Mouse (Mus musculus): ENCODE data around the gene Cdip1. TPM values are rescaled to one million over a fixed set of nuclear protein-coding genes. Genes with fewer than 3 reads are reported as not detected.
"Not testable (repeated sequence)": the region's sequence is repeated elsewhere in the genome, so short reads cannot be mapped to it uniquely, and the experiment has no call there.

Cdip1 gene
- 100 to 1,000 TPM; 236 to 243 TPM for total RNA-seq (2021)

GRCm38 (mm10) chr16:4789810-4790559, at the start of gene Cdip1:
TSS of gene Cdip1 (minus strand) at chr16:4790292.
- DNase-seq, result peak; percentile 97 to 98

DNA sequence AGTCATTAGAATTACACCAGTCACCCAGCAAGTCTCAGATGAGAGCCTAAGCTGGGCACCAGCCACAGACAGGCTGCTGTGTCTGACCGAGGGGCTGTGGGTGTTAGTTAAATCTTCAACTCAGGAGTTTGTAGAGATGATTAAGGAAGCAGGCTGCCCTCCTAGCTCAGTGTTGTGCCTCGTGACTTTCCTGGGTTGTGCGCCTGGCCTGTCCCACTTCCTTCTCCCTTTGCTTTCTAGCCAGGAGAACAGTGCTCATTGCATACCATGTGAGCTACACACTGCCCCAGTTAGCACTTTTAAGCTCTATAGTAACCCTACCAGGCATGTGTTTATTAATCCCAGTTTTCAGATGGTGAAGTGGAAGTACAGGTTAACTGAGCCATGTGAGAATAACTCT, 49.5 kb upstream of the Cdip1 start:
- DNase-seq, result no peak

DNA sequence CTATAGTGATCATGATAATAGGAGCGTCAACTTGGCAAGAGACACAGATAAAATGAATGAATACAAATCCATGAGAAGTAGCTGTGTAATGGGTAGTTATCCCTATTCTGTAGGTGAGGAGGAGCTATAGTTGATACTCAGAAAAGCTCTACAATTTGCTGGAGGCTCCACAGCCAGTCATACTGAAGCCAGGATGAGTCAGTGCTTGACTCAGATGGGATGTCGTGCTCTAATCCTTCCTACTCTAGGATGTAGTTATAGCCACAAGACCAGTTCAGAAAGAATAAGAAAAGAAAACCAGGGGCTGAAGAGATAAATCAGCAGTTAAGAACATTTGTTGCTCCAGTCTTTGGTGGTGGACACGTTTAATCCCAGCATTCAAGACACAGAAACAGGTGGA, 47.5 kb upstream of the Cdip1 start:
- no peak for DNase-seq

- DNase-seq, result no peak
Observed at GRCm38 (mm10) chr16:4835191-4835590, 45.1 kb upstream of the Cdip1 start, which contains the start of gene 4930562C15Rik. TSS of gene 4930562C15Rik (plus strand) at chr16:4835416.

GRCm38 (mm10) chr16:4833858-4834257, 43.8 kb upstream of the Cdip1 start:
- DNase-seq, result peak; percentile 33 to 45

DNA sequence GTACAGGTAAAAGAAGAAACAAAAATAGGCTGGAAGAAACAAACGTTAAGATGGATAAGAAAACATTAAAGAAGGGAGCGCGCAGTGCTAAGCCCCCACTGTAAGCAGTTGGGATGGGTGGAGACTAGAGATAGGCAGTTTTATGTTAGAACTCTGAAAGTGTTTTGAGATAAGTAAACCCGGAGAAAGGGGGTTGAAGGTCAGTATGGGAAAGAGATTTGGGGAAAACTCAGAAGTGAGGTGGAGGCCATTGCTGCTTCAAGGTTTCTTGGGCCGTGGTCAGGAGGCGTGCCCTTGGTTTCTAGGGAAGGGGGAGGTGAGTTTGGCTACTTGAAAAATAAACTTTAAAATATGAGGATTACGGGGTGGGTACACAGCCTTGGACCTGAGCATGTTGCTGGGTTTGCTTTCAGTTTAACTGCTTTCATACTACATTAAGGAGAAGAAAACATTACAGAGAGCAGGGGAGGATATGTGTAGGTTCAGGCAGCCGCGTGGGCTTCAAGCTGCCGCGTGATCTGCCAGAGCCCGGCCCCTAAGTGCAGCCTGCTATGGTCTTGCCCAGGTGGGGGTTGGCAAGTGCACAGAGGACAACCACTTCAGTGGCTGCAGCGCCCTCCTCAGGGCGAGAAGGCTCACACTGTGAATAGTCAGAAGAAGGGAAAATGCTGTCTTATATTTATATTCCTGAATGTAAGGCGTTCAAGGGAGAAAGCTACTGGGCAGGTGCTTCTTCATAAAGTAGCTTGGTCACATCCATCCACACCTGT, 41.7 kb upstream of the Cdip1 start:
- DNase-seq, result peak in 1 of 2 experiments; percentile 20

GRCm38 (mm10) chr16:4829271-4829900, 39.3 kb upstream of the Cdip1 start:
- no peak for DNase-seq

- no peak for DNase-seq
Observed at GRCm38 (mm10) chr16:4827639-4828038, 37.5 kb upstream of the Cdip1 start.

DNA sequence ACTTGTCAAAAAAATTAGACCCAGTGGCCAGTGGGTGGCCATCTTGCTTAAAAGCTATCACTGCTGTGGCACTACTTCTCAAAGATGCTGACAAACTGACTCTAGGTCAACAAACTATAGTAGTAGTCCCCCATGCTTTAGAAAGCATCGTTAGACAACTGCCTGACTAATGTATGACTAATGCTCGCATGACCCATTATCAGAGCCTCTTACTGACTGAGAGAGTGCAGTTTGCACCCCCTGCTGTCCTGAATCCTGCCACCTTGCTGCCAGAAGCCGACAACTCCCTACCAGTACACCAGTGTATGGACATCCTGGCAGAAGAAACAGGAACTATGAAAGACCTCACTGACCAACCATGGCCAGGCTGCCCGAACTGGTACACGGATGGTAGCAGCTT, 34.4 kb upstream of the Cdip1 start:
- DNase-seq, result not testable (repeated sequence)

GRCm38 (mm10) chr16:4818349-4818748, 28.3 kb upstream of the Cdip1 start:
- no peak for DNase-seq

- no peak for DNase-seq
Observed at GRCm38 (mm10) chr16:4796631-4797030, 6.5 kb upstream of the Cdip1 start.

- no peak for DNase-seq
Observed at GRCm38 (mm10) chr16:4791332-4791731, 1.2 kb upstream of the Cdip1 start.

DNA sequence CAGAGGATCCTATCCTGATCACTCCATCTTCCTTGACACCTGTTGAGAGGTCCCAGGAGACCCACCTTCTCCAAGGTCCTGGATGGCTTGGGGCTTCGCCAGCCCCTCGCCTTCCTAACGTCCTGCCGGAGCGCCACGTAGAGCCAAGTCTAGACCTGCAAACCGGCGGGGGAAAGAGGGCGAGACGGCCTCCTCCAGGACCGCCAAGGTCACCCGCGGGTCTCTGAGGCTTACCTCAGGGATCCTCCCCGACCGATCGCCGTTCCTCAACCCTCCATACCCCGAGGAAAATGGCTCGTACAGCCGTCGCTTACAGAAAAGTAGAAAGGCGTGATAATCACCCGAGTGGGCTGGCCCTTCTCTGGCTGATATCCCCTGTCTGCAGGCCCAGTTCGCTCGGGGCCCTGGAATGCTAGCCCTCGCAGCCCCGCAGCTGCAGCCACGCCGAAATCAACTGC, 752 bp downstream of the Cdip1 start:
- DNase-seq, result no peak

GRCm38 (mm10) chr16:4788176-4788575, 1.9 kb downstream of the Cdip1 start:
- no peak for DNase-seq

DNA sequence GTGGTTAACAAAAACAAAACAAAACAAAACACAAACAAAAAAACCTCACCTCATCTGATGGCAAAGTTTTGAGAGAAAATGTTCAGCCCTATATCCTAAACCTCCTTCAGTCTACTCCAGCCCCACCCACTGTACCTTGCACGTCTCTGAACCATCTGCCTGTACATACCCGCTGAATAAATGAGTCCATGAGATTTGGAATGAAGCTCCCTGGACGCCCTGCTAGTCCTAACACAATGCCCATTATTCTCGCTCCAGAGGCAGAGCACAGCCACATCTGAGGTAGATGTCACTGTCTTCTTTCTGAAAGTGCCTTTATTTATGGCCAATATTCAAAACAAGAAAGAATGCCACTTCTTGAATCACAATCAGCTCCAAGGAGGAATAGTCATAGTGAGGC, 4.4 kb downstream of the Cdip1 start:
- no peak for DNase-seq

DNA sequence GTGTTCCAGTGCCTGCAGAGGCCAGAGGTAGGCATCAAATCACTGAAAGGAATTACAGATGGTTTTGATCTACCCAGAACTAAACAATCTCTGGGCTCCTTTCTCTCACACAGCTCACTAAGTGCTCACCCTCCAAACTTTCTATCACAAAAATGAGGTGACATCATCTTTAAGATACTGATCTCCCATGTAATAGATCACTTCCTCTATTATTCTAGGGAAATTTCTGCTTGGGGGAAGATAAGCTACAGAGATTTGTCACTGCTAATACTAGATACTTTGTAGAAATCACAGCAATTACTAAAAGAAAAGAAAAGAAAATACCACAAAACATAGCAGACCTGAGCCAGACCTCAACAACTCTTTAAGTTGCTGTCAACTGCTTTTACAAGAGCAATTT, 7.6 kb downstream of the Cdip1 start:
- DNase-seq, result no peak

GRCm38 (mm10) chr16:4781524-4782196, 8.4 kb downstream of the Cdip1 start:
- DNase-seq, result peak; percentile 59 to 68

DNA sequence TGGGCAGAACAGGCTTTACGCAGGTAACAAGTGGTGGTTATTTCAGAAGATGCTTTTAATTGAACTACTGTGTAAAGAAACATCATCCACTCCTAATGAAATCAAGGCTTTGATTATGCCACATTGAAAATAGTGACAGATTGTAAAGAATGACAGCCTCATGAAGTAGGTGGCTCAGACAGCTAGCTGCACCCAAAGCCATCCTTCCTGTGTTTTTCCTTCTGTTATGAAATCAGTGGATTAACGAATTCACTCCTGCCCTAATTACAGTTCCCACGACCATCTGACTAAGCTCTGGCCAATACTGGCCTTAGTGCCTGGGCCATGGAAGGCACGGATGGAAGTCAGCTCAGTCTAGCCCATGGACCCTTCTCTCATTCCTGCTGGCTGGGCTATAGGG, 11.2 kb downstream of the Cdip1 start:
- peak in 1 of 2 experiments; percentile 41 for DNase-seq

- peak in 1 of 2 experiments; percentile 49 for DNase-seq
Observed at GRCm38 (mm10) chr16:4777905-4778609, 12.0 kb downstream of the Cdip1 start.

GRCm38 (mm10) chr16:4777171-4777904, 12.8 kb downstream of the Cdip1 start:
- no peak for DNase-seq

Measured in layer of hippocampus, postnatal 36 days (tissue).